Mouse (Mus musculus): ENCODE measurements around the gene Dyrk3. TPM values are rescaled to one million over a fixed set of nuclear protein-coding genes. Genes with fewer than 3 reads are reported as not detected.

Dyrk3 gene
- polyA plus RNA-seq, 1 experiment from 2014 or later, result 4.2 TPM

- WGBS, result 64% methylated on average over 11 of the region's 11 CpGs
- H3K4me3 ChIP-seq (ENCODE audit: low read depth, low read length), result no peak overlapping the region
- ATAC-seq (ENCODE audit: insufficient number of reproducible peaks, low FRiP score, low TSS enrichment, low read depth) (no peak), DNase-seq (ENCODE audit: low spot score) (no peak)
- H3K27me3 ChIP-seq (ENCODE audit: control insufficient read depth, insufficient read depth, low read length), result no peaks in the 10 kb centered on the region
- peaks cover 27% of the 10 kb centered on the region for H3K4me1 ChIP-seq (ENCODE audit: control insufficient read depth, insufficient read depth, low read length)
- no peak overlapping the region for H3K27ac ChIP-seq (replicated peaks; ENCODE audit: low read depth, low read length)
- H3K36me3 ChIP-seq (ENCODE audit: control insufficient read depth, insufficient read depth, low read length), result no peaks in the 10 kb centered on the region
- H3K9me3 ChIP-seq (ENCODE audit: control insufficient read depth, low read length), result no peaks in the 10 kb centered on the region
- no peak overlapping the region for H3K4me2 ChIP-seq (ENCODE audit: low read depth, severe bottlenecking)
- H3K9ac ChIP-seq (ENCODE audit: low read length), result no peak overlapping the region
Measured at GRCm38 (mm10) chr1:131088547-131088946, 49.6 kb downstream of the Dyrk3 start.

- H3K4me3 ChIP-seq (ENCODE audit: low read depth, low read length), result no peak overlapping the region
- H3K9me3 ChIP-seq (ENCODE audit: control insufficient read depth, low read length), result no peaks in the 10 kb centered on the region
- no peaks in the 10 kb centered on the region for H3K36me3 ChIP-seq (ENCODE audit: control insufficient read depth, insufficient read depth, low read length)
- H3K4me2 ChIP-seq (ENCODE audit: low read depth, severe bottlenecking), result no peak overlapping the region
- 67% methylated on average over 7 of the region's 7 CpGs for WGBS
- no peak overlapping the region for H3K9ac ChIP-seq (ENCODE audit: low read length)
- no peaks in the 10 kb centered on the region for H3K27me3 ChIP-seq (ENCODE audit: control insufficient read depth, insufficient read depth, low read length)
- ATAC-seq (ENCODE audit: insufficient number of reproducible peaks, low FRiP score, low TSS enrichment, low read depth) (no peak), DNase-seq (ENCODE audit: low spot score) (no peak)
- H3K27ac ChIP-seq (replicated peaks; ENCODE audit: low read depth, low read length), result no peak overlapping the region
- H3K4me1 ChIP-seq (ENCODE audit: control insufficient read depth, insufficient read depth, low read length), result peaks cover 27% of the 10 kb centered on the region
Measured at GRCm38 (mm10) chr1:131086907-131087306, 51.2 kb downstream of the Dyrk3 start.

GRCm38 (mm10) chr1:131085957-131086739 is 52.0 kb downstream of the Dyrk3 start:
- no peaks in the 10 kb centered on the region for H3K27me3 ChIP-seq (ENCODE audit: control insufficient read depth, insufficient read depth, low read length)
- 37% methylated on average over 4 of the region's 4 CpGs for WGBS
- H3K27ac ChIP-seq (replicated peaks; ENCODE audit: low read depth, low read length), result no peak overlapping the region
- H3K4me1 ChIP-seq (ENCODE audit: control insufficient read depth, insufficient read depth, low read length), result peaks cover 30% of the 10 kb centered on the region
- no peak overlapping the region for H3K4me2 ChIP-seq (ENCODE audit: low read depth, severe bottlenecking)
- no peak for DNase-seq (ENCODE audit: low spot score)
- no peak overlapping the region for H3K9ac ChIP-seq (ENCODE audit: low read length)
- no peaks in the 10 kb centered on the region for H3K36me3 ChIP-seq (ENCODE audit: control insufficient read depth, insufficient read depth, low read length)
- no peaks in the 10 kb centered on the region for H3K9me3 ChIP-seq (ENCODE audit: control insufficient read depth, low read length)
- ATAC-seq (ENCODE audit: insufficient number of reproducible peaks, low FRiP score, low TSS enrichment, low read depth), result no peak
- no peak overlapping the region for H3K4me3 ChIP-seq (ENCODE audit: low read depth, low read length)

- Histone ChIP-seq H3K4me1 (ENCODE audit: control insufficient read depth, insufficient read depth, low read length) (peaks cover 30% of the 10 kb centered on the region), H3K4me3 (ENCODE audit: low read depth, low read length) (no peak overlapping the region), H3K4me2 (ENCODE audit: low read depth, severe bottlenecking) (no peak overlapping the region), H3K9me3 (ENCODE audit: control insufficient read depth, low read length) (no peaks in the 10 kb centered on the region), H3K27me3 (ENCODE audit: control insufficient read depth, insufficient read depth, low read length) (no peaks in the 10 kb centered on the region), H3K36me3 (ENCODE audit: control insufficient read depth, insufficient read depth, low read length) (no peaks in the 10 kb centered on the region), H3K9ac (ENCODE audit: low read length) (no peak overlapping the region), H3K27ac (replicated peaks; ENCODE audit: low read depth, low read length) (no peak overlapping the region)
- ATAC-seq (ENCODE audit: insufficient number of reproducible peaks, low FRiP score, low TSS enrichment, low read depth) (no peak), DNase-seq (ENCODE audit: low spot score) (no peak)
- whole genome bisulfite sequencing, result 78% methylated on average over 3 of the region's 3 CpGs
Measured at GRCm38 (mm10) chr1:131085272-131085671, 52.9 kb downstream of the Dyrk3 start.

- Histone ChIP-seq H3K36me3 (ENCODE audit: control insufficient read depth, insufficient read depth, low read length) (no peaks in the 10 kb centered on the region), H3K4me3 (ENCODE audit: low read depth, low read length) (no peak overlapping the region), H3K9ac (ENCODE audit: low read length) (no peak overlapping the region), H3K4me2 (ENCODE audit: low read depth, severe bottlenecking) (no peak overlapping the region), H3K27me3 (ENCODE audit: control insufficient read depth, insufficient read depth, low read length) (no peaks in the 10 kb centered on the region), H3K9me3 (ENCODE audit: control insufficient read depth, low read length) (no peaks in the 10 kb centered on the region), H3K4me1 (ENCODE audit: control insufficient read depth, insufficient read depth, low read length) (peaks cover 22% of the 10 kb centered on the region), H3K27ac (replicated peaks; ENCODE audit: low read depth, low read length) (no peak overlapping the region)
- 46% methylated on average over 8 of the region's 8 CpGs for WGBS
- ATAC-seq (ENCODE audit: insufficient number of reproducible peaks, low FRiP score, low TSS enrichment, low read depth) (0 out of 2 replicates have a peak, but pooled peaks have one; percentile 33), DNase-seq (ENCODE audit: low spot score) (no peak)
Measured at GRCm38 (mm10) chr1:131084289-131084688, 53.9 kb downstream of the Dyrk3 start.

GRCm38 (mm10) chr1:131083609-131084008 is 54.5 kb downstream of the Dyrk3 start:
- DNase-seq (ENCODE audit: low spot score), result no peak
- no peaks in the 10 kb centered on the region for H3K27me3 ChIP-seq (ENCODE audit: control insufficient read depth, insufficient read depth, low read length)
- H3K9me3 ChIP-seq (ENCODE audit: control insufficient read depth, low read length), result no peaks in the 10 kb centered on the region
- WGBS, result 52% methylated on average over 4 of the region's 4 CpGs
- no peak overlapping the region for H3K9ac ChIP-seq (ENCODE audit: low read length)
- H3K4me2 ChIP-seq (ENCODE audit: low read depth, severe bottlenecking), result no peak overlapping the region
- no peak overlapping the region for H3K4me3 ChIP-seq (ENCODE audit: low read depth, low read length)
- H3K27ac ChIP-seq (replicated peaks; ENCODE audit: low read depth, low read length), result no peak overlapping the region
- ATAC-seq (ENCODE audit: insufficient number of reproducible peaks, low FRiP score, low TSS enrichment, low read depth), result no peak
- H3K4me1 ChIP-seq (ENCODE audit: control insufficient read depth, insufficient read depth, low read length), result peaks cover 24% of the 10 kb centered on the region
- no peaks in the 10 kb centered on the region for H3K36me3 ChIP-seq (ENCODE audit: control insufficient read depth, insufficient read depth, low read length)

GRCm38 (mm10) chr1:131083122-131083521 is 55.0 kb downstream of the Dyrk3 start:
- H3K9ac ChIP-seq (ENCODE audit: low read length), result no peak overlapping the region
- H3K4me1 ChIP-seq (ENCODE audit: control insufficient read depth, insufficient read depth, low read length), result peaks cover 25% of the 10 kb centered on the region
- no peak for ATAC-seq (ENCODE audit: insufficient number of reproducible peaks, low FRiP score, low TSS enrichment, low read depth)
- H3K27ac ChIP-seq (replicated peaks; ENCODE audit: low read depth, low read length), result no peak overlapping the region
- H3K36me3 ChIP-seq (ENCODE audit: control insufficient read depth, insufficient read depth, low read length), result no peaks in the 10 kb centered on the region
- H3K27me3 ChIP-seq (ENCODE audit: control insufficient read depth, insufficient read depth, low read length), result no peaks in the 10 kb centered on the region
- H3K4me3 ChIP-seq (ENCODE audit: low read depth, low read length), result no peak overlapping the region
- no peak overlapping the region for H3K4me2 ChIP-seq (ENCODE audit: low read depth, severe bottlenecking)
- no peak for DNase-seq (ENCODE audit: low spot score)
- 82% methylated on average over 5 of the region's 5 CpGs for WGBS
- H3K9me3 ChIP-seq (ENCODE audit: control insufficient read depth, low read length), result no peaks in the 10 kb centered on the region

GRCm38 (mm10) chr1:131080686-131081085 is 57.5 kb downstream of the Dyrk3 start:
- no peak for ATAC-seq (ENCODE audit: insufficient number of reproducible peaks, low FRiP score, low TSS enrichment, low read depth)
- Histone ChIP-seq H3K4me2 (ENCODE audit: low read depth, severe bottlenecking) (no peak overlapping the region), H3K36me3 (ENCODE audit: control insufficient read depth, insufficient read depth, low read length) (no peaks in the 10 kb centered on the region), H3K9ac (ENCODE audit: low read length) (no peak overlapping the region), H3K9me3 (ENCODE audit: control insufficient read depth, low read length) (no peaks in the 10 kb centered on the region), H3K27me3 (ENCODE audit: control insufficient read depth, insufficient read depth, low read length) (no peaks in the 10 kb centered on the region), H3K27ac (replicated peaks; ENCODE audit: low read depth, low read length) (no peak overlapping the region), H3K4me1 (ENCODE audit: control insufficient read depth, insufficient read depth, low read length) (peaks cover 19% of the 10 kb centered on the region), H3K4me3 (ENCODE audit: low read depth, low read length) (no peak overlapping the region)
- 92% methylated on average over 1 of the region's 1 CpGs for WGBS
- no peak for DNase-seq (ENCODE audit: low spot score)

- Histone ChIP-seq H3K9me3 (ENCODE audit: control insufficient read depth, low read length) (no peaks in the 10 kb centered on the region), H3K4me3 (ENCODE audit: low read depth, low read length) (no peak overlapping the region), H3K4me2 (ENCODE audit: low read depth, severe bottlenecking) (no peak overlapping the region), H3K27ac (replicated peaks; ENCODE audit: low read depth, low read length) (no peak overlapping the region), H3K27me3 (ENCODE audit: control insufficient read depth, insufficient read depth, low read length) (no peaks in the 10 kb centered on the region), H3K9ac (ENCODE audit: low read length) (no peak overlapping the region), H3K36me3 (ENCODE audit: control insufficient read depth, insufficient read depth, low read length) (no peaks in the 10 kb centered on the region), H3K4me1 (ENCODE audit: control insufficient read depth, insufficient read depth, low read length) (peaks cover 15% of the 10 kb centered on the region)
- ATAC-seq (ENCODE audit: insufficient number of reproducible peaks, low FRiP score, low TSS enrichment, low read depth) (no peak), DNase-seq (ENCODE audit: low spot score) (no peak)
- 74% methylated on average over 4 of the region's 4 CpGs for WGBS
Measured at GRCm38 (mm10) chr1:131079762-131080161, 58.4 kb downstream of the Dyrk3 start.
